Mouse (Mus musculus) myocyte (in vitro differentiated cells): ENCODE data around the gene Tsfm. TPM values are rescaled to one million over a fixed set of nuclear protein-coding genes. Genes with fewer than 3 reads are reported as not detected.

Experiments used
- H3K27me3 ChIP-seq: one replicate; pipeline ENCODE4 v1.6.1; 2011; ENCODE audit not compliant: control insufficient read depth, insufficient read depth, insufficient read length
- H3K36me3 ChIP-seq: one replicate; pipeline ENCODE4 v1.6.1; 2011; ENCODE audit not compliant: control insufficient read depth, insufficient read depth
- H3K4me2 ChIP-seq: one replicate; pipeline ENCODE4 v1.6.1; 2011; ENCODE audit warnings: low read depth, control low read depth
- H3K4me3 ChIP-seq: one replicate; pipeline ENCODE4 v1.5.1; 2011; ENCODE audit warnings: mild to moderate bottlenecking, control low read depth, moderate library complexity
- H3K79me2 ChIP-seq: one replicate; pipeline ENCODE4 v1.6.1; 2011; ENCODE audit not compliant: control insufficient read depth, insufficient read depth
- H3ac ChIP-seq: one replicate; pipeline ENCODE4 v1.6.1; 2011; ENCODE audit not compliant: control insufficient read depth, insufficient read length
- CEBPB ChIP-seq: IDR thresholded peaks from 2 replicates; pipeline ENCODE4 v1.6.1; 2011; ENCODE audit warnings: mild to moderate bottlenecking, moderate library complexity; ENCODE audit not compliant: poor library complexity, insufficient read depth, severe bottlenecking
- E2F4 ChIP-seq: IDR thresholded peaks from one replicate; pipeline ENCODE4 v1.6.1; 2011; ENCODE audit warnings: mild to moderate bottlenecking, control low read depth, moderate library complexity; ENCODE audit not compliant: insufficient read depth
- MAX ChIP-seq: IDR thresholded peaks from one replicate; pipeline ENCODE4 v1.6.1; 2011; ENCODE audit warnings: low read depth, mild to moderate bottlenecking, control low read depth
- MYOD1 ChIP-seq, 3 experiments: IDR thresholded peaks; one replicate each; pipeline ENCODE4 v1.6.1; 2011; ENCODE audit warnings: control low read depth in 2 of 3, low read depth in 2 of 3, mild to moderate bottlenecking in 2 of 3, moderate library complexity in 1 of 3; ENCODE audit not compliant: insufficient read length in 2 of 3, control insufficient read depth in 1 of 3
- MYOG ChIP-seq, 3 experiments: IDR thresholded peaks; one replicate each; pipeline ENCODE4 v1.6.1; 2011; ENCODE audit warnings: control low read depth in 2 of 3, low read depth in 2 of 3, mild to moderate bottlenecking in 2 of 3; ENCODE audit not compliant: insufficient read length in 2 of 3, control insufficient read depth in 1 of 3, insufficient read depth in 1 of 3
- POLR2A ChIP-seq: IDR thresholded peaks from one replicate; pipeline ENCODE4 v1.6.1; 2011; ENCODE audit warnings: low read depth, mild to moderate bottlenecking, control low read depth, moderate library complexity; ENCODE audit not compliant: insufficient read length
- POLR2AphosphoS2 ChIP-seq: IDR thresholded peaks from one replicate; pipeline ENCODE4 v1.6.1; 2011; ENCODE audit warnings: low read depth, control low read depth; ENCODE audit not compliant: insufficient read length
- REST ChIP-seq: IDR thresholded peaks from one replicate; pipeline ENCODE4 v1.6.1; 2011; ENCODE audit warnings: mild to moderate bottlenecking, control low read depth, moderate library complexity; ENCODE audit not compliant: insufficient read depth, insufficient read length
- SRF ChIP-seq: IDR thresholded peaks from one replicate; pipeline ENCODE4 v1.6.1; 2011; ENCODE audit warnings: low read depth; ENCODE audit not compliant: control insufficient read depth, insufficient read length
- TCF12 ChIP-seq: IDR thresholded peaks from one replicate; pipeline ENCODE4 v1.6.1; 2011; ENCODE audit warnings: mild to moderate bottlenecking, control low read depth; ENCODE audit not compliant: poor library complexity, insufficient read depth, severe bottlenecking
- TCF3 ChIP-seq: IDR thresholded peaks from one replicate; pipeline ENCODE4 v1.6.1; 2011; ENCODE audit warnings: low read depth, control low read depth; ENCODE audit not compliant: insufficient read length
- USF1 ChIP-seq: IDR thresholded peaks from one replicate; pipeline ENCODE4 v1.6.1; 2011; ENCODE audit warnings: low read depth, mild to moderate bottlenecking, control low read depth, moderate library complexity
- polyA plus RNA-seq: library from polyadenylated mRNA; unstranded; fragments of >200 nt; fragmentation: generic; extraction: Trizol; gene quantifications from one replicate; pipeline ENCODE4 v1.2.1, GENCODE M21; 2012; ENCODE audit warnings: missing spikeins

The Tsfm gene
- polyA plus RNA-seq, 1 experiment, result 53.7 TPM

DNA sequence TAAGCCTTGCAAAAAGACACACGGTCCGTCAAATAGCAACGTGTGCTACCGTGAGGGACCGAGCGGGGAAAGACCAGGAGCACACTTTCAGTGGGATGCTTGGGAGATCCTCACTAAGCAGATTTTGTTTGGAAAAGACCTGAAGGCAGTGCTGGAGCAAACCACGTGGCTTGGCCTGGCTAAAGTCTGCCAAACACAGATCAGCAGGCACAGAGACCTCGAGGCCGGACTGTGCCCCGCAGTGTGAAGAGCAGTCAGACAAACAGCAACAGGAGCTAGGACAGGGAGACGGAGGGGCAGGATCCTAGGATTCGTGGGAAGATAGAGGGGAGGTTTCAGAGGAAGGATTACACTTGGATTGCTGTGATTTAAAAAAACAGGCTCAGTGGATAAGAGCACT, 5.6 kb upstream of the Tsfm start:
- Histone ChIP-seq H3K4me3 (no peak overlapping the region), H3K79me2 (no peaks in the 10 kb centered on the region), H3ac (no peak overlapping the region), H3K4me2 (no peak overlapping the region), H3K36me3 (no peaks in the 10 kb centered on the region), H3K27me3 (no peaks in the 10 kb centered on the region)
- TF ChIP-seq MYOG (IDR thresholded peaks at IDR 0.05; ENCODE audit: control insufficient read depth in 1 of 3, insufficient read depth in 1 of 3, insufficient read length in 2 of 3, low read depth in 2 of 3), result no peak
- no peak for TF ChIP-seq MAX

DNA sequence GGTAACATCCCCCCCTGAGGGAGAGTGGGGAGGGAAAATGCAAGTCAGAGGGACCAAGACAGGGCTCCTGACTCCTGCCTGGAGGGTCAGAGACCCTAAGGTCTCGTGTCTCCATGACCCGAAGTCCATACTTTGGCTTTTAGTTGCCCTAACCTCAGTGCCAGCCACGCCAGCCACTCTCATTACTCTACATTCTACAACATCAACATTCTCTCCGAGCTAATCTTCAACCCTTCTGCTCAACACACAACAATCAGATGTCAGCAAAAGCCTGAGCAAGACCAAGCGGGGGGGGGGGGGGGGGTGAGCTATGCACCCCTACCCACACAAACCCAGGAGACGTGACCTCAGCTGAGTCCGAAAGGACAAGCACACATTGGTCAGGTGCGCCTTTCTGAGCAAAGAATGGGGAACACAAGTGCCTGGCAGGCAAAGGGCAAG, 2.7 kb upstream of the Tsfm start:
- TF ChIP-seq POLR2AphosphoS2 (no peak), REST (no peak), E2F4 (no peak), POLR2A (no peak), USF1 (no peak), MYOG (IDR thresholded peaks at IDR 0.05; ENCODE audit: control insufficient read depth in 1 of 3, insufficient read depth in 1 of 3, insufficient read length in 2 of 3, low read depth in 2 of 3) (no peak), MYOD1 (IDR thresholded peaks at IDR 0.05; ENCODE audit: control insufficient read depth in 1 of 3, insufficient read length in 2 of 3, low read depth in 2 of 3) (no peak), MAX (no peak), CEBPB (no peak), SRF (no peak), TCF12 (no peak), TCF3 (no peak)
- no peak overlapping the region for H3K4me2 ChIP-seq

DNA sequence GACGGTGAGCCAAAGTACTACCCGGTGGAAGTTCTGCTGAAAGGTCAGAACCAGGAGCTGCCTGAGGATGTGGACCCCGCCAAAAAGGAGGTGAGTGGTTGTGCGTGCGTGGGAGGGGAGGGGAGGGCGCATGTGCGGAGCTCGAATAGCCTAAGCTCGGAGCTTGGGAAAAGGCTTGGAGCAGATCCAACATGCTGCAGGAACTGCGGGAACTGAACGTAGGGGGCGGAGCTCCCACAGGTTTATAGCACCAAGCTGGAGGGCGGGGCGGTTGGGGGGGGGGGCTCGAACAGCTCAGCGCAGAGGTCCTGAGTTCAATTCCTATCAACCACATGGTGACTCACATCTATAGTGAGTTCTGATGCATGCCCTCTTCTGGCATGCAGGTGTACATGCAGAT, 12.2 kb downstream of the Tsfm start:
- Histone ChIP-seq H3ac (no peak overlapping the region), H3K4me2 (no peak overlapping the region), H3K36me3 (no peaks in the 10 kb centered on the region), H3K4me3 (no peak overlapping the region), H3K27me3 (no peaks in the 10 kb centered on the region), H3K79me2 (no peaks in the 10 kb centered on the region)
- TF ChIP-seq CEBPB (no peak), REST (no peak), POLR2A (no peak), MYOD1 (IDR thresholded peaks at IDR 0.05; ENCODE audit: control insufficient read depth in 1 of 3, insufficient read length in 2 of 3, low read depth in 2 of 3) (no peak), E2F4 (no peak), MAX (no peak), TCF12 (no peak), MYOG (IDR thresholded peaks at IDR 0.05; ENCODE audit: control insufficient read depth in 1 of 3, insufficient read depth in 1 of 3, insufficient read length in 2 of 3, low read depth in 2 of 3) (no peak), POLR2AphosphoS2 (no peak)

More for the DNA sequence above, 2.7 kb upstream of the Tsfm start:
- no peaks in the 10 kb centered on the region for H3K79me2 ChIP-seq
- H3K4me3 ChIP-seq, result no peak overlapping the region
- H3K36me3 ChIP-seq, result no peaks in the 10 kb centered on the region
- no peak overlapping the region for H3ac ChIP-seq
- no peaks in the 10 kb centered on the region for H3K27me3 ChIP-seq

DNA sequence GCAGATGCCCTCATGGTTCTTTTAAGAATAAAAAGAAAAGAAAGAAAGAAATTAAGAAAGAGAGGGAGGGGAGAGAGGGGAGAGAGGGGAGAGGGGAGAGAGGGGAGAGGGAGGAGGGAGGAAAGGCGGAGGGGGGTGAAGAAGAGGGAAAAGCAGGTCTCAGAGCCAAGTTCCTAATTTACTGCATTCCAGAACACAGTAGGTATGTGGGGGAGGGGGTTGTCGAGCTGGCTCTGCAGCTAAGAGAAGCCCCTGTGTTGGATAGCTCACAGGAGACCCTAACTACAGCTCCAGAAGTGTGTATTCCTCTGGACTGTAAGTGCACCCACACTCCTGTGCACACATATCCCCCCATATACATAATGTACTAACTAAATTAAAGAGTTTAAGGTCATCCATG, 13.6 kb downstream of the Tsfm start:
- no peak overlapping the region for H3K4me3 ChIP-seq
- no peak for TF ChIP-seq TCF3
- no peak for TF ChIP-seq MYOD1 (IDR thresholded peaks at IDR 0.05; ENCODE audit: control insufficient read depth in 1 of 3, insufficient read length in 2 of 3, low read depth in 2 of 3)
- TF ChIP-seq REST, result no peak
- H3ac ChIP-seq, result no peak overlapping the region
- no peak overlapping the region for H3K4me2 ChIP-seq
- no peaks in the 10 kb centered on the region for H3K79me2 ChIP-seq
- no peaks in the 10 kb centered on the region for H3K27me3 ChIP-seq
- peaks cover 4% of the 10 kb centered on the region for H3K36me3 ChIP-seq

DNA sequence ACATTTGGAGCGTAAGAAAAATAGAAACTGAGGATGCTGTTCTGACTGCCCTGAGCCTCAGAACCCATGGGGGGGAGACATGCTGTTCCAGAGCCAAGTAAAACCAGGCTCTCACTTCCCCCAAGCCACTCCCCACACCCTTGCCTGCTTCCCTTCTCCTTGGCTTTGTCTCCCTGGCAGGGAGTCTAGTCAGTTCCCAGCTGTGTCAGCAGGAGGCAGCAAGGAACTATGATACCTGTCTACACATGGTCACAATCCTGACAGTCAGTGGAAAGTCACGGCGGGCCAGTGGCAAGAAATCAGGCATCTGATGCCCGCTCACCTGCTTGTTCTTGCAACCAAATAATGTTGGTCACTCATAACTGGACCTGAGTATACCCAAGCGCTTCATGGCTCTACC, 14.2 kb downstream of the Tsfm start:
- H3K4me2 ChIP-seq, result no peak overlapping the region
- TF ChIP-seq SRF (no peak), MYOD1 (IDR thresholded peaks at IDR 0.05; ENCODE audit: control insufficient read depth in 1 of 3, insufficient read length in 2 of 3, low read depth in 2 of 3) (no peak), POLR2AphosphoS2 (peak; percentile 21)
- no peaks in the 10 kb centered on the region for H3K79me2 ChIP-seq
- H3K36me3 ChIP-seq, result peaks cover 6% of the 10 kb centered on the region
- H3K27me3 ChIP-seq, result no peaks in the 10 kb centered on the region
- H3K4me3 ChIP-seq, result no peak overlapping the region
- H3ac ChIP-seq, result no peak overlapping the region

DNA sequence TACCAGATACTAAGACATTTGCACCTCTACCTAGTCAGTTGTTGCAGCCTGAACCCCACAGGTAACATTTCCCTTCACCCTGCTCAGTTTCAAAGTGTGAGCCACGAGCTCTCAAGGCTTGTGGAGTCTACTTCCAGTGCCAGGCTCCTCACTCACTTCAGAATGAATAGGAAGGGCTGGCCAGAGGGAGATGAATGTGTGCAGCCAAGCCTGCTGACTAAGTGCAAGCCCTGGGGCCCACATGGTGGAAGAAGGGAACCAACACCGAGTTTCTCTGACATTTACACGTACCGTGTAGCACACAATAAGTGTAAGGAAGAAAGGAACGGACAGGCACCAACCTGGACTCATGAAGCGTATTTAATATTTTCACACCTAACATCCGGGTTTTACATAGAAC, 26.8 kb downstream of the Tsfm start:
- Histone ChIP-seq H3K4me2 (no peak overlapping the region), H3K36me3 (no peaks in the 10 kb centered on the region), H3K4me3 (no peak overlapping the region), H3ac (no peak overlapping the region), H3K79me2 (no peaks in the 10 kb centered on the region), H3K27me3 (no peaks in the 10 kb centered on the region)
- TF ChIP-seq POLR2AphosphoS2 (no peak), TCF12 (no peak), REST (no peak), USF1 (no peak), POLR2A (no peak), SRF (no peak), TCF3 (no peak), MYOD1 (IDR thresholded peaks at IDR 0.05; ENCODE audit: control insufficient read depth in 1 of 3, insufficient read length in 2 of 3, low read depth in 2 of 3) (no peak), MYOG (IDR thresholded peaks at IDR 0.05; ENCODE audit: control insufficient read depth in 1 of 3, insufficient read depth in 1 of 3, insufficient read length in 2 of 3, low read depth in 2 of 3) (no peak), E2F4 (no peak), CEBPB (no peak), MAX (no peak)
